Mouse (Mus musculus) lung, embryonic 16.5 days (tissue): Measurements from ENCODE around the gene Lypd6b. TPM values are rescaled to one million over a fixed set of nuclear protein-coding genes. Genes with fewer than 3 reads are reported as not detected.

ENCODE experiments used
- ATAC-seq: fragments of 200-750 bp; cut with Nextera tagmentation; 2 replicates; pipeline ENCODE4 v1.8.0; 2017; ENCODE audit warnings: low read depth, mild to moderate bottlenecking, moderate library complexity
- H3K27ac ChIP-seq: fragments of 300-500 bp; sonication (generic); 2 replicates; pipeline ENCODE4 v1.5.1; 2014; ENCODE audit warnings: mild to moderate bottlenecking, control low read depth, low read length
- H3K27me3 ChIP-seq: fragments of 300-500 bp; sonication (generic); 2 replicates; pipeline ENCODE4 v1.6.1; 2014; ENCODE audit warnings: low read depth, low read length, mixed read lengths; ENCODE audit not compliant: control insufficient read depth, insufficient read depth
- H3K36me3 ChIP-seq: fragments of 300-500 bp; sonication (generic); 2 replicates; pipeline ENCODE4 v1.6.1; 2014; ENCODE audit warnings: low read length; ENCODE audit not compliant: control insufficient read depth, insufficient read depth
- H3K4me1 ChIP-seq: fragments of 300-500 bp; sonication (generic); replicated peaks from 2 replicates; pipeline ENCODE4 v1.6.1; 2014; ENCODE audit warnings: low read length, mixed read lengths; ENCODE audit not compliant: control insufficient read depth, insufficient read depth
- H3K4me2 ChIP-seq: fragments of 300-500 bp; sonication (generic); 2 replicates; pipeline ENCODE4 v1.6.1; 2014; ENCODE audit warnings: low read depth, low read length, control low read depth
- H3K4me3 ChIP-seq: fragments of 300-500 bp; sonication (generic); 2 replicates; pipeline ENCODE4 v1.5.1; 2014; ENCODE audit warnings: mild to moderate bottlenecking, low read length, control low read depth
- H3K9ac ChIP-seq: fragments of 300-500 bp; sonication (generic); 2 replicates; pipeline ENCODE4 v1.6.1; 2014; ENCODE audit warnings: low read length, control low read depth
- H3K9me3 ChIP-seq: fragments of 300-500 bp; sonication (generic); 2 replicates; pipeline ENCODE4 v1.6.1; 2016; ENCODE audit warnings: low read length; ENCODE audit not compliant: control insufficient read depth
- WGBS: fragments of 180-500 bp; shearing (Covaris S2); extraction: QIAGEN DNeasy Blood & Tissue Kit; methylation state at CpG from one replicate; pipeline ENCODE4 v1.1.7; 2014; 5-methylcytosine and 5-hydroxymethylcytosine counted together
- polyA plus RNA-seq: library from polyadenylated mRNA; unstranded; fragments of >200 nt; fragmentation: Nextera tagmentation; extraction: Ambion mirVana; gene quantifications from 2 replicates; pipeline ENCODE4 v1.2.1, GENCODE M21; 2015

Lypd6b gene
- polyA plus RNA-seq, 1 experiment from 2014 or later, result 2.2 TPM

DNA sequence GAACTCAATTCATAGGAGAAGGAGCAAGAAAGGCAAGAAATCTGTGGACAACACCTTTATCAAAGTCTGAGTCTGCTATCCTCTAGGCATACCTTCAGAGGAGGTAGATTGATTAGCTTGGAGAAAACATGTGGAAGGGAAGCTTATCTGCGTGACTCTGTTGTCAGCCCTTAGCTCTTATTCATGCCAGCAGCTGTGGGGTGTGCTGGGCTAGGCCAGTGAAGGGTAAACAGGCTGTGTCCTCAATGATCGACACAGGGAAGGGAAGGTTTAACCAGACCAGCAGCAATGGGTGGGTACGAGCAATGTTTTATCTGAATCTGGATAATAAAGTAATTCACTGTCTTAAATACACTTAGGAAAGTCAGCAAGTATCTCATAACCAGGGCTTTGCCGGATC lies 208.4 kb downstream of the Lypd6b start:
- no peak for ATAC-seq
- Histone ChIP-seq H3K36me3 (no peaks in the 10 kb centered on the region), H3K4me1 (no peaks in the 10 kb centered on the region), H3K4me3 (no peak overlapping the region), H3K27ac (no peak overlapping the region), H3K4me2 (no peak overlapping the region), H3K9ac (no peak overlapping the region), H3K9me3 (no peaks in the 10 kb centered on the region), H3K27me3 (no peaks in the 10 kb centered on the region)
- WGBS, result 66% methylated on average over 4 of the region's 4 CpGs

- no peaks in the 10 kb centered on the region for H3K36me3 ChIP-seq
- H3K9ac ChIP-seq, result no peak overlapping the region
- H3K4me2 ChIP-seq, result no peak overlapping the region
- no peak for ATAC-seq
- H3K4me1 ChIP-seq, result no peaks in the 10 kb centered on the region
- no peaks in the 10 kb centered on the region for H3K27me3 ChIP-seq
- 61% methylated on average over 1 of the region's 1 CpGs for WGBS
- H3K27ac ChIP-seq, result no peak overlapping the region
- no peaks in the 10 kb centered on the region for H3K9me3 ChIP-seq
- H3K4me3 ChIP-seq, result no peak overlapping the region
These were observed 209.7 kb downstream of the Lypd6b start for GRCm38 (mm10) chr2:49997216-49997615.

Other genes with a start within 250 kb of the Lypd6b start
- gene Kif5c, start 168.4 kb upstream of the Lypd6b start, polyA plus RNA-seq, result 0.85 and 0.88 TPM in 2 replicates